Mouse (Mus musculus): ENCODE measurements at regions not wholly inside any gene's neighbourhood (a gene's known extent, or its start where the extent isn't known, plus 50 kb on each side); places are given as distances from the start of the nearest gene placed in this dataset.

- DNase-seq (ENCODE audit: low spot score), result no peak
These were observed 205.1 kb upstream of the Hhip start for GRCm38 (mm10) chr8:80262911-80263310.

GRCm38 (mm10) chr8:80253541-80253940 is 195.7 kb upstream of the Hhip start:
- DNase-seq (ENCODE audit: low spot score), result no peak

- no peak for DNase-seq (ENCODE audit: low spot score)
These were observed 193.8 kb upstream of the Hhip start for GRCm38 (mm10) chr8:80251595-80251994.

- no peak for DNase-seq (ENCODE audit: low spot score)
These were observed 192.7 kb upstream of the Hhip start for GRCm38 (mm10) chr8:80250305-80251161.

- no peak for DNase-seq (ENCODE audit: low spot score)
These were observed 192.0 kb upstream of the Hhip start for GRCm38 (mm10) chr8:80249762-80250161.

GRCm38 (mm10) chr8:80239879-80240278 is 182.1 kb upstream of the Hhip start:
- no peak for DNase-seq (ENCODE audit: low spot score)

- DNase-seq (ENCODE audit: low spot score), result no peak
These were observed 152.6 kb upstream of the Hhip start for GRCm38 (mm10) chr8:80210361-80210760.

- no peak for DNase-seq (ENCODE audit: low spot score)
These were observed 147.2 kb upstream of the Hhip start for GRCm38 (mm10) chr8:80204678-80205654.

- no peak for DNase-seq (ENCODE audit: low spot score)
These were observed 146.2 kb upstream of the Hhip start for GRCm38 (mm10) chr8:80203769-80204677.

GRCm38 (mm10) chr8:80197680-80198079 is 139.9 kb upstream of the Hhip start:
- no peak for DNase-seq (ENCODE audit: low spot score)

- DNase-seq (ENCODE audit: low spot score), result no peak
These were observed 132.7 kb upstream of the Hhip start for GRCm38 (mm10) chr8:80190510-80190908.

GRCm38 (mm10) chr8:80189797-80190509 is 132.1 kb upstream of the Hhip start:
- no peak for DNase-seq (ENCODE audit: low spot score)

- DNase-seq (ENCODE audit: low spot score), result no peak
These were observed 127.5 kb upstream of the Hhip start for GRCm38 (mm10) chr8:80185286-80185685.

- no peak for DNase-seq (ENCODE audit: low spot score)
These were observed 110.9 kb upstream of the Hhip start for GRCm38 (mm10) chr8:80168688-80169087.

GRCm38 (mm10) chr8:80149458-80150083 is 91.8 kb upstream of the Hhip start:
- no peak for DNase-seq (ENCODE audit: low spot score)

- no peak for DNase-seq (ENCODE audit: low spot score)
These were observed 90.1 kb upstream of the Hhip start for GRCm38 (mm10) chr8:80147929-80148328.

GRCm38 (mm10) chr8:80138481-80138880 is 80.7 kb upstream of the Hhip start:
- DNase-seq (ENCODE audit: low spot score), result no peak

- DNase-seq (ENCODE audit: low spot score), result no peak
These were observed 62.7 kb upstream of the Hhip start for GRCm38 (mm10) chr8:80120378-80120965.

- DNase-seq (ENCODE audit: low spot score), result no peak
These were observed 59.5 kb upstream of the Hhip start for GRCm38 (mm10) chr8:80117328-80117727.

Measured in T-cell, adult 2 months (primary cell).